Mouse (Mus musculus): ENCODE results near the gene Cd300lb. TPM values are rescaled to one million over a fixed set of nuclear protein-coding genes. Genes with fewer than 3 reads are reported as not detected.
A peak's percentile ranks its signal among the peaks of the same experiment; 100 is the strongest.

Cd300lb gene
- polyA plus RNA-seq (2015; fragmentation: Nextera tagmentation; extraction: Ambion mirVana): 1.5 and 1.9 TPM in 2 replicates

GRCm38 (mm10) chr11:114934144-114934543 lies at the start of gene Cd300lb:
Gene Cd300lb, minus strand, starts transcription at chr11:114934386.
- Histone ChIP-seq H3K4me2 (ENCODE audit: low read depth, low read length) (no peak within 1 kb of the TSS), H3K36me3 (ENCODE audit: control insufficient read depth, insufficient read depth) (no peaks in the 10 kb centered on the region), H3K4me3 (ENCODE audit: low read depth, low read length) (peak within 1 kb of the TSS; percentile 17), H3K9ac (ENCODE audit: low read depth, low read length) (no peak within 1 kb of the TSS), H3K4me1 (ENCODE audit: control insufficient read depth, low read depth, low read length) (no peaks in the 10 kb centered on the region), H3K27me3 (ENCODE audit: control insufficient read depth, insufficient read depth, low read depth, low read length) (no peaks in the 10 kb centered on the region), H3K27ac (ENCODE audit: low read length) (no peak within 1 kb of the TSS), H3K9me3 (replicated peaks; ENCODE audit: control insufficient read depth, low read length) (no peaks in the 10 kb centered on the region)
- ATAC-seq (ENCODE audit: low read depth): no peak
- 22% methylated on average over 6 of the region's 6 CpGs for WGBS (ENCODE audit: insufficient replicate concordance)

GRCm38 (mm10) chr11:114981866-114982265 lies 47.7 kb upstream of the Cd300lb start:
- no peaks in the 10 kb centered on the region for H3K4me1 ChIP-seq (ENCODE audit: control insufficient read depth, low read depth, low read length)
- H3K27me3 ChIP-seq (ENCODE audit: control insufficient read depth, insufficient read depth, low read depth, low read length): no peaks in the 10 kb centered on the region
- no peak overlapping the region for H3K27ac ChIP-seq (ENCODE audit: low read length)
- H3K4me2 ChIP-seq (ENCODE audit: low read depth, low read length): no peak overlapping the region
- H3K36me3 ChIP-seq (ENCODE audit: control insufficient read depth, insufficient read depth): no peaks in the 10 kb centered on the region
- no peak overlapping the region for H3K9ac ChIP-seq (ENCODE audit: low read depth, low read length)
- no peak for ATAC-seq (ENCODE audit: low read depth)
- H3K9me3 ChIP-seq (replicated peaks; ENCODE audit: control insufficient read depth, low read length): no peaks in the 10 kb centered on the region
- WGBS (ENCODE audit: insufficient replicate concordance): 52% methylated on average over 4 of the region's 4 CpGs
- H3K4me3 ChIP-seq (ENCODE audit: low read depth, low read length): no peak overlapping the region

- H3K27ac ChIP-seq (ENCODE audit: low read length): no peak overlapping the region
- no peak overlapping the region for H3K4me3 ChIP-seq (ENCODE audit: low read depth, low read length)
Observed at GRCm38 (mm10) chr11:114972726-114973125, 38.5 kb upstream of the Cd300lb start.

GRCm38 (mm10) chr11:114968752-114969207 lies 34.6 kb upstream of the Cd300lb start, which contains the start of gene Cd300c:
Gene Cd300c, minus strand, starts transcription at chr11:114969157.
- peak; percentile 35 for ATAC-seq (ENCODE audit: low read depth)
- Histone ChIP-seq H3K4me1 (ENCODE audit: control insufficient read depth, low read depth, low read length) (no peaks in the 10 kb centered on the region), H3K9ac (ENCODE audit: low read depth, low read length) (no peak within 1 kb of the TSS), H3K4me2 (ENCODE audit: low read depth, low read length) (no peak within 1 kb of the TSS), H3K4me3 (ENCODE audit: low read depth, low read length) (no peak within 1 kb of the TSS), H3K36me3 (ENCODE audit: control insufficient read depth, insufficient read depth) (no peaks in the 10 kb centered on the region), H3K27me3 (ENCODE audit: control insufficient read depth, insufficient read depth, low read depth, low read length) (no peaks in the 10 kb centered on the region), H3K27ac (ENCODE audit: low read length) (0 out of 2 replicates have a peak within 1 kb of the TSS, but pooled peaks have one; percentile 24), H3K9me3 (replicated peaks; ENCODE audit: control insufficient read depth, low read length) (peaks cover under 1% of the 10 kb centered on the region)
- WGBS (ENCODE audit: insufficient replicate concordance): 53% methylated on average over 9 of the region's 9 CpGs

More at GRCm38 (mm10) chr11:114972726-114973125, 38.5 kb upstream of the Cd300lb start:
- 74% methylated on average over 10 of the region's 10 CpGs for WGBS (ENCODE audit: insufficient replicate concordance)
- no peak overlapping the region for H3K4me2 ChIP-seq (ENCODE audit: low read depth, low read length)
- no peaks in the 10 kb centered on the region for H3K27me3 ChIP-seq (ENCODE audit: control insufficient read depth, insufficient read depth, low read depth, low read length)
- no peak for ATAC-seq (ENCODE audit: low read depth)
- H3K9me3 ChIP-seq (replicated peaks; ENCODE audit: control insufficient read depth, low read length): peaks cover 5% of the 10 kb centered on the region
- no peak overlapping the region for H3K9ac ChIP-seq (ENCODE audit: low read depth, low read length)
- no peaks in the 10 kb centered on the region for H3K36me3 ChIP-seq (ENCODE audit: control insufficient read depth, insufficient read depth)
- no peaks in the 10 kb centered on the region for H3K4me1 ChIP-seq (ENCODE audit: control insufficient read depth, low read depth, low read length)

GRCm38 (mm10) chr11:114965182-114965828 lies 31.1 kb upstream of the Cd300lb start:
- peak; percentile 59 for ATAC-seq (ENCODE audit: low read depth)

GRCm38 (mm10) chr11:114960369-114960768 lies 26.2 kb upstream of the Cd300lb start:
- no peak overlapping the region for H3K9ac ChIP-seq (ENCODE audit: low read depth, low read length)
- H3K4me2 ChIP-seq (ENCODE audit: low read depth, low read length): no peak overlapping the region
- ATAC-seq (ENCODE audit: low read depth): no peak
- H3K4me3 ChIP-seq (ENCODE audit: low read depth, low read length): no peak overlapping the region
- H3K27ac ChIP-seq (ENCODE audit: low read length): no peak overlapping the region
- WGBS (ENCODE audit: insufficient replicate concordance): 30% methylated on average over 1 of the region's 1 CpGs
- no peaks in the 10 kb centered on the region for H3K27me3 ChIP-seq (ENCODE audit: control insufficient read depth, insufficient read depth, low read depth, low read length)
- H3K9me3 ChIP-seq (replicated peaks; ENCODE audit: control insufficient read depth, low read length): no peaks in the 10 kb centered on the region
- H3K36me3 ChIP-seq (ENCODE audit: control insufficient read depth, insufficient read depth): no peaks in the 10 kb centered on the region
- H3K4me1 ChIP-seq (ENCODE audit: control insufficient read depth, low read depth, low read length): no peaks in the 10 kb centered on the region

More at GRCm38 (mm10) chr11:114965182-114965828, 31.1 kb upstream of the Cd300lb start:
- Histone ChIP-seq H3K4me3 (ENCODE audit: low read depth, low read length) (no peak overlapping the region), H3K36me3 (ENCODE audit: control insufficient read depth, insufficient read depth) (no peaks in the 10 kb centered on the region), H3K9me3 (replicated peaks; ENCODE audit: control insufficient read depth, low read length) (no peaks in the 10 kb centered on the region), H3K9ac (ENCODE audit: low read depth, low read length) (no peak overlapping the region), H3K4me2 (ENCODE audit: low read depth, low read length) (no peak overlapping the region), H3K4me1 (ENCODE audit: control insufficient read depth, low read depth, low read length) (no peaks in the 10 kb centered on the region), H3K27ac (ENCODE audit: low read length) (no peak overlapping the region), H3K27me3 (ENCODE audit: control insufficient read depth, insufficient read depth, low read depth, low read length) (no peaks in the 10 kb centered on the region)
- WGBS (ENCODE audit: insufficient replicate concordance): 11% methylated on average over 3 of the region's 3 CpGs

- H3K4me2 ChIP-seq (ENCODE audit: low read depth, low read length): no peak overlapping the region
- H3K4me1 ChIP-seq (ENCODE audit: control insufficient read depth, low read depth, low read length): no peaks in the 10 kb centered on the region
- no peak overlapping the region for H3K27ac ChIP-seq (ENCODE audit: low read length)
- peak overlapping the region; percentile 17 for H3K4me3 ChIP-seq (ENCODE audit: low read depth, low read length)
- H3K27me3 ChIP-seq (ENCODE audit: control insufficient read depth, insufficient read depth, low read depth, low read length): no peaks in the 10 kb centered on the region
- no peaks in the 10 kb centered on the region for H3K9me3 ChIP-seq (replicated peaks; ENCODE audit: control insufficient read depth, low read length)
- no peak for ATAC-seq (ENCODE audit: low read depth)
- H3K36me3 ChIP-seq (ENCODE audit: control insufficient read depth, insufficient read depth): no peaks in the 10 kb centered on the region
- WGBS (ENCODE audit: insufficient replicate concordance): 43% methylated on average over 4 of the region's 4 CpGs
- H3K9ac ChIP-seq (ENCODE audit: low read depth, low read length): no peak overlapping the region
Observed at GRCm38 (mm10) chr11:114933591-114933990, 595 bp downstream of the Cd300lb start.

DNA sequence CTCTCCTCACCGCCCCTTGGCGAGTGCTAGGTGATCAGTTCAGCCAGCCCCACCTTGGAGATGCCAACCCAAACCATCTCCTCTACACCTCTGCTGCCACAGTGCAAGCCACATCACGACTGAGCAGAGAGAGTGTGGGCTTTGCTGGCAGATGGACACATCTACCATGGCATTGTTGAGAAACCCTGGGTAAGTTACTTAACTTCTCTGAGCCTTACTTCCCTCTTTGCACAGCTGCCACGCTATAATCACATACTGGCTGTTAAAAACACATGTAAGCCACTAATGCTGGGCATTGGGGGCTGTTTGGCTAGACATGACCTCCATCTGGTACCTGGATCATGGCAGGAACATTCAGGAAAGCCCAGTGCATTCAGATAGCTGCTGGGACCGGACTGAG lies 3.1 kb downstream of the Cd300lb start:
- WGBS (ENCODE audit: insufficient replicate concordance): 45% methylated on average over 5 of the region's 5 CpGs

DNA sequence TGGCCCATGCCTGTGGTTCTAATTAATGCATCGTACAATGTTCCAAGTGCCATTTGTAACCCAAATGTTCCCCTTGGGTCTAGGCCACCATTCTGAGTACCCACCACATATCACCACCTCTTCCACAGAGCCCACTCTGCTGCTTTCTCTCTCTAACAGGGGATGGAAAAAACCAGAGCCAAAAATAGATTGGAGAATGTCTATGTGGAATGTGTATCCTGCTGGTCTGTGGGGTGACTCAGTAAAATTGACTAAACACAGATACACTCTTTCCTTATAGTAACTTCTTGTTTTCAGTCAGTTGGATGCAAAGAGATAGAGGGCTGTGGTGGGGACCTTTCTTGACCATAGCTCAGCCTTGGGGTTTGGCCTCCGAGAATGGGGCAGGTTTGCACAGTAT lies 4.6 kb downstream of the Cd300lb start:
- no peak for ATAC-seq (ENCODE audit: low read depth)
- WGBS (ENCODE audit: insufficient replicate concordance): 38% methylated on average over 2 of the region's 2 CpGs

More for the DNA sequence above, 3.1 kb downstream of the Cd300lb start:
- ATAC-seq (ENCODE audit: low read depth): no peak; the same call in 1 of the 2 replicates
- no peaks in the 10 kb centered on the region for H3K27me3 ChIP-seq (ENCODE audit: control insufficient read depth, insufficient read depth, low read depth, low read length)
- peak overlapping the region; percentile 51; the same call in 1 of the 2 replicates for H3K27ac ChIP-seq (ENCODE audit: low read length)
- H3K36me3 ChIP-seq (ENCODE audit: control insufficient read depth, insufficient read depth): no peaks in the 10 kb centered on the region
- no peaks in the 10 kb centered on the region for H3K4me1 ChIP-seq (ENCODE audit: control insufficient read depth, low read depth, low read length)
- no peak overlapping the region for H3K4me2 ChIP-seq (ENCODE audit: low read depth, low read length)
- H3K9ac ChIP-seq (ENCODE audit: low read depth, low read length): no peak overlapping the region
- no peaks in the 10 kb centered on the region for H3K9me3 ChIP-seq (replicated peaks; ENCODE audit: control insufficient read depth, low read length)
- no peak overlapping the region for H3K4me3 ChIP-seq (ENCODE audit: low read depth, low read length)

More for the DNA sequence above, 4.6 kb downstream of the Cd300lb start:
- H3K36me3 ChIP-seq (ENCODE audit: control insufficient read depth, insufficient read depth): no peaks in the 10 kb centered on the region
- H3K9me3 ChIP-seq (replicated peaks; ENCODE audit: control insufficient read depth, low read length): no peaks in the 10 kb centered on the region
- no peak overlapping the region for H3K9ac ChIP-seq (ENCODE audit: low read depth, low read length)
- no peaks in the 10 kb centered on the region for H3K27me3 ChIP-seq (ENCODE audit: control insufficient read depth, insufficient read depth, low read depth, low read length)
- H3K27ac ChIP-seq (ENCODE audit: low read length): no peak overlapping the region
- no peaks in the 10 kb centered on the region for H3K4me1 ChIP-seq (ENCODE audit: control insufficient read depth, low read depth, low read length)
- no peak overlapping the region for H3K4me3 ChIP-seq (ENCODE audit: low read depth, low read length)
- H3K4me2 ChIP-seq (ENCODE audit: low read depth, low read length): no peak overlapping the region

All from liver, embryonic 16.5 days (tissue).